Mouse (Mus musculus): ENCODE results near the gene Mcrip2.

The Mcrip2 gene

DNA sequence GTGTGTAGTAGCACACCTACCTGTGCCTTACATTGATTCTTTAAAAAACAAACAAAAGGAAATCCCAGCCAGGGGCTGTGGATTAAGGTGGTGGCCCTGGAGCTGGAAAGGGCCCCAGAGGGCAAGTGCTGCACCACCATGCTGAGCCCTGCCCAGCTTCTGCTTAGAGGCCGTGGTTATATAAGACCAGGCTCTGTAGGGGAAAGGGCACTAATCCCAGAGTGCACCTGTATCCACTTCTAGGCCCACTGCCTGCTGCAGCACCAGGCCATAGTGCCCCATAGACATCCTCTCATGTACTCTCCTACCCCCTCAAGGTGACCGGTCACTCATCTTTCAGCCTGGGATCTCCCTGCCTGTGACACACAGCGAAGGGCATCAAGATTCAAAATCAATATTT, 2.4 kb downstream of the Mcrip2 start:
- DNase-seq (ENCODE audit: extremely low spot score, low spot score), result no peak

DNA sequence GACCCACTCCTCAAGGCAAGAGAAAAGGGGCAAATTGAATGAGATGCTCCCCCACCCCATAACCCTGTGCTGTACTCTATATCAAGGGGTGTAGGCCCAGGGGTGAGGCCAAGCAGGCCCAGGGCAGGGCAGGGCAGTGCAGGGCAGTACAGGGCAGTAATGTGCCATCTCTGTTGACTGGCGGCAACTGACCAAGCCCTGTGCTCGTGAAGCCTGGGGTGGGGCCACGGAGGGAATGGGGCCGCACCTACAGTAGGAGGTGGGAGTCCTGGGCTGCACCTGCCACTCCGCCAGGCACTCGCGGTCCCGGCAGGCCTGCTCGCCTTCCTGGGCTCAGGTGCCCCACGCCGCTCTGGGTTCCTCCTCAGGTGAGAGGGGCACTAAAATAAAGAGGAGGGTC, 3.3 kb downstream of the Mcrip2 start:
- no peak for DNase-seq (ENCODE audit: extremely low spot score, low spot score)

DNA sequence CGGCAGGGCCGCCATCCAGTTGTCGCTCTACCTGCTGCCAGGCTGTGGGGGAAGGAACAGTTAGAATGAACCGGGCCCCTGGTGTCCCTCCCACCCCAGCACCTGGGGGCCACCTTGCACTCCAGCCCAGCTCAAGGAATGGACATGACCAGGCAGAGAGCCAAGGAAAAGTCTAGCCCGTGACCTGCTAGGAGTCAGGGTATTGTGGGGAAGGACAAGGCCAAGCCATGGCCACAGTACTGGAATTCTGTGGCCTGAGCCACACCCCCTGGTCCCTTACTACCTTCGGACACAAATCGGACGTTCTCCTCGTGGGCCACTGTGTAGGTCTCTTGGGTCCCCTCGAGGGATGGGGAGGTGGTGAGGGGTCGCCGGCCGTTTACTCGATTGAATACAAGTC, 4.3 kb downstream of the Mcrip2 start:
- no peak for DNase-seq (ENCODE audit: extremely low spot score, low spot score)

DNA sequence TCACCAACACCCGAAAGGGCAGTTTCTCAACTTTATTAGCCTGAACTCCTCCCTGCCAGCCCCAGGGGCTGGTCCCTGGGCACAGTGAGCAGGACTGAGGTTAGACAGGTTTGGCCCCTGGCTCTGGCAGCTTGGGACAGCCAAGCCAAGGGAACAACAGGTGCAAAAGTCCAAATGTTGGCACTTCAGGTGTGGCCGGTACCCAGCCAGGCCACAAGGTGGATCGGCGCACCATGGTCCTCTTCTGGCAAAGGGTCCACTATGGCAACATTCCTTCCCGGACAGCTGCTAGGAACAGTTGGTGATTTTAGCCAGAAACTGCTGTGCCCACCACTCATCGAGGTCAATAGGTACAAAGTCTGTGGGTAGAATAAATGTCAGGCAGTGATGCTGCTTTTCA, 4.9 kb downstream of the Mcrip2 start:
- DNase-seq (ENCODE audit: extremely low spot score, low spot score), result no peak

DNA sequence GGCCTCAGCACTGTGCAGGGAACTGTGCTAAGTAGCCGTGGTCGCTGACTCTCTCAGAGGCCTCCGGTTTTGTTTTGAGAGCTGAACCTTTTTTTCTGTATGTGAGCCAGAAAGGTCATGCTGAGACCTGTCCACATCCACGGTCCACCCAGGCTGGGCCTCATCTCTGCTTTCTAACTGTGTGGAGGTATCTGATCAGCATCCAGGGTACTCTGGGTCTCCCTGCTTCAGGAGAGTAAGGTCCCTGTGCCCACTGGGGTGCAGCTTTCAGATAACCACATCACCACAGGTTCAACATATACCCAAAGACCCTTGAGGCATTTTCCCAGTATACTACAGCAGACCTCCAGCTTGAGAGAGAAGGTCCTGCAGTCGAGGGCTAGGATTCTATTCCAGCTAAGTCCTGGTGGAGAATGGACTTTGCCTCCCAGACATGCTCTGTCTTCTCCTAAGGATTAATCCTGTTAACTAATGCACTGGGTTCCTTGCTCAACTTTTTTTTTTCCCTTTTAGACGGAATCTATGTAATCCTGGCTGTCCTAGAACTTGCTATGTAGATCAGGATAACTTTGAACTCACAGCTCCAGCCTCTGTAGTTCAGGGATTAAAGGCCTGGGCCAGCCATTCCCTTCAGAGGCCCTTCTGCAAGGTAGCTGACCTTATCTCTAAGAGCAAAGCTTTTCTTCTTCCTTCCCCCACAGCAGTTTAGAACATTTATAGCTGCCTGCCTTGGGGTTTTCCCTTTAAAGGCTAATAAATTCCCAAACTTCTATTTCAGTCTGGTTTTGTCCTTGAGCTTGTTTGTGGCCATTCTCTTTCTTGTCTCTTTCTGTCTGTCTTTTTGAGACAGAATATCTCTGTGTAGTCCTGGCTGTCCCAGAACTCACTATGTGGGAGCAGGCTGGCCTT, 6.6 kb downstream of the Mcrip2 start:
- no peak for DNase-seq (ENCODE audit: extremely low spot score, low spot score)

DNA sequence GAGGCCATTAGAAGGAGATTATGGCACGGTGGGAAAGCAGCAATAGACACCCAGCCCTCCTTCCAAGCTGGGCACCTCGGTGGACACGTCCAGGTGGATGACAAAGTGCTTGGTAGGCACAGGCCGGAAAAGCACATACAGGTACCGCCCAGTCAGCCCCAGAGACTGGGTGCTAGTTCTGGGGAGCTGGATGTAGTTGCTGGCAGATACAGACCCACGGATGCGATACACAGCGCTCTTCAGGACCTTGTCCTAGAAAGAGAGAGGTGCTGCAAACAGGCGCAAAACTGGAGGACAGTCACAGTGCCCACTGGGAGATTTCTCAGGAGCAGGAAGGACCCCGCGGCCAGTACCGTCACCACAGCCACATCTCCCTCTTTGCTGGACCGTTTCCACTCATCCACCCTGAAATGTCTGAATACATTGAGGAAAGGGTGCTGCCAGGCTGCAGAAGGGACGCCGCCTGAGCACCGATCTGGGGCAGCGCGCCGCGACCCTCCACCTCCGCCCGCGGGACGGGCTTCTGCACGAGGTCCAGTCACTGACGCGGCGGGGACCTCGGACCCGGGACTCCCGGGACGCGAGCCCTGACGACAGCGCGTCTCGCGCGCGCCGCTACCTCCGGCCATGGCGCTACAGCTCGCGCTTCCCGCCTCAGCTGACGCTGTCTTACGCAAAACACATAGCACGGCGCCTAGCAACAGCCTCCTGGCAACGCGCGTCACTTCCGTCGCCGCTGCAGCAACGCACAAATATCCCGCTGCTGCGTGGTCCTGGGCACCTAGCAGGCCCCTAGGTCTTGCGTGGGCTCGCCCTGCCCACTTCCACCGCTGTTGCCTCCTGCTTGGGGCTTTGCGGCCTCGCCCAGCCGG, 7.5 kb downstream of the Mcrip2 start, which contains the start of gene Wdr90:
Gene Wdr90, minus strand, starts transcription at position 670 of the 872 bp plus-strand sequence.
- peak; percentile 91 for DNase-seq (ENCODE audit: extremely low spot score, low spot score)

DNA sequence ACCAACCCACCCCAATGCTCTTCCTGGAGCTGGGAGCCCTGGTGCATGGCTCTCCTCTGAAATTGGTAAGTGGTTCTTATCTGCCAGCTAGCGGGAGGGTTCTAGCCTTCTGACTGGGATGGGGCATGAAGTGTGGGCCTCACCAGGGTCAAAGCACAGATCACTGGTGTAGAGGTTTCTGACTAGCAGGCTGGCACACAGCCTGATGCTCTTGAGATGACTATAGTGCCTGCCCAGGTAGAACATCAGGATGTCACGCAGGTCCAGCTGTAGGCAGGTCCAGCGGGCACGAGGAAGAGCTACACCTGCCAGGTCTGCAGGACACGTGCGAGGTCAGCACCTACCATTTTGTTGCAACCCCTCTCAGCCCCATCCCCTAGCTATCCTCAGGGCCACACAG, 8.3 kb downstream of the Mcrip2 start:
- no peak for DNase-seq (ENCODE audit: extremely low spot score, low spot score)

DNA sequence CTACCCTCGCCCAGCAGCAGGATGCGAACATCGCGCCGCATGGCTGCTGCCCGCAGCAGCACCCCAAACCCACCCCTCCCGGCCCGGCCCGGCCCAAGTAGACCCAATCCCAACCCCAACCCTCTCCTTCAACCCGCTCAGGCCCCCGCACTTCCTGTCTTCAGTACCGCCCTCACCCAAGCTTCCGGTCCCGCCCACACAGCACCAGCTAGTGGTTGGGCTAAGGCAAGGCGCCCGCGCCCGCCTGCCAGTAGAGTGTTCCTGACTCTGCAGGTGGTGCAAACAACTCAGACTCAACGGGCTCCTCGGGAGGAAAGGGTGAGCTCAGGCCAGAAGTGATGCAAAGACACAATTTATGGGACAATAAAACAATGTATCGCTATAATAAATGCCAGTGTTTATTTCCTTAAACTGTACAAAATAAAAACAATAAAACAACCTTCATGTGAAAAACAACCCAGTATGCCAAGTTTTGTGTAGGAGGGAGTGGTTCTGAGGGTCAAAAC, 24.1 kb downstream of the Mcrip2 start, which contains the start of gene Rhot2:
Gene Rhot2, minus strand, starts transcription at position 456 of the 506 bp plus-strand sequence.
- DNase-seq (ENCODE audit: extremely low spot score, low spot score), result peak; percentile 94

DNA sequence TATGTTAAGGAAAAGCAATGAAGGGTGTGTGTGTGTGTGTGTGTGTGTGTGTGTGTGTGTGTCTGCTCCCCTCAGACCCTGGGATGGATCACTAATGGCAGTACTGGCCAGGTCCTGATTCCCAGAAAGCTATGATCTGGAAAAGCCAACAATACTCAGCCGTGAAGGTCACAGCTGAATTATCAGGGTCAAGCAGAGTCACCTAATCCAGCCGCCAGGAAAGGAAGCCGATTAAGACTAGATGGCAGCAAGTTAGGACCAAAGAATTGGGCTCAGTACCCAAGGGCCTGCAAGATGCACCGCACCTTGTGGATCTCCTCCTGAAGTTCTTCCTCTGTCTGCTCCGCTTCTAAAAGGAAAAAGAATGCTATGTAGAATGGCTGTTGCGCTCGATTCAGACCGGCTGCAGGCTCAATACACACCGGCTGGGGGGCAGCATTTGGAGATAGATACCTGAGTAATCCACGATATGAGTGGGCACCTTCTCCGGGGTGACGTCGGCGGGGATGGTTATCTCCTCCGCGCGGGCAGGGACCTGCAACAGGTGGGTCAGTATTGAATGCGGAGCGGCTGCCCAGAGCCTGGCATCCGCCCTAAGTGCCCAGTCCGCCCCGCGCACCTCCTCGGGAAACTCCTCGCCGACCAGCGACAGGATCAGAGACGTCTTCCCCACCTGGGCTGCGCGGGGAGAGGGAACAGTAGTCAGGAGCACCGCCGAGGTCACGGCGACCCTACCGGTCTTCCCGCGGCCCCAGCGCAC, 24.7 kb downstream of the Mcrip2 start:
- no peak for DNase-seq (ENCODE audit: extremely low spot score, low spot score)

DNA sequence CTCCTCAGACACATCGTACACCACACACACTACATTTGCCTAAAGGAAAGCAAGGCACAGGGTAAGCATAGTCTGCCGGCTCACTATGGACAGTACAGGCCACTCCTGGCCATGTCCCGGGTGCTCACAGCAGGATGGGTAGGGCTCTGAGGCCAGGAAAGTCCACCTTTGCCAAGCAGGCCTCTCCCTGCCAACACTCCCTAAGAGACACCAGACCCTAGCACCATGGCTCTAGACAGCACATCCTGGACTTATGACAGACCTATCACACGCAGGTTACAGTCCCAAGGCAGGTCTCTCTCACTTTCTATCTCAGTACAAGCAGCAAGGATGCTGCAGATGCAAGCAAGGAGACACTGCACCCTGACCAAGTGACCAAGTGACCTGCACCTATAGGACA, 25.4 kb downstream of the Mcrip2 start:
- DNase-seq (ENCODE audit: extremely low spot score, low spot score), result no peak

DNA sequence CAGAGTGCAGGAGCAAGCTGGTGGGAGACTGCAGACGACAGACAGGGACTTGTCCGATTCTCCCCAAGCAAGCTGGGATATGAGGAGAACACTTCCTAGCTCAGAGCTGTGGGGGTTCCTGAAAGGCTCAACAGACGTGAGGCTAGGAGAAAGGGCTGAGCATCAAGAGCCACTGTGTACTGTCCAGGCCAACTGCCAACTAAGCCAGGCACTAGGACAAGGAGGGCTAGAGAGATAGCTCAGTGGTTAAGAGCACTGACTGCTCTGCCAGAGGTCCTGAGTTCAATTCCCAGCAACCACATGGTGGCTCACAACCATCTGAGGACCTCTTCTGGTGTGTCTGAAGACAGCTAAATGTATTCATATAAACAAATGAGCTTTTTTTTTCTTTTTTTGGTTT, 26.1 kb downstream of the Mcrip2 start:
- no peak for DNase-seq (ENCODE audit: extremely low spot score, low spot score)

DNA sequence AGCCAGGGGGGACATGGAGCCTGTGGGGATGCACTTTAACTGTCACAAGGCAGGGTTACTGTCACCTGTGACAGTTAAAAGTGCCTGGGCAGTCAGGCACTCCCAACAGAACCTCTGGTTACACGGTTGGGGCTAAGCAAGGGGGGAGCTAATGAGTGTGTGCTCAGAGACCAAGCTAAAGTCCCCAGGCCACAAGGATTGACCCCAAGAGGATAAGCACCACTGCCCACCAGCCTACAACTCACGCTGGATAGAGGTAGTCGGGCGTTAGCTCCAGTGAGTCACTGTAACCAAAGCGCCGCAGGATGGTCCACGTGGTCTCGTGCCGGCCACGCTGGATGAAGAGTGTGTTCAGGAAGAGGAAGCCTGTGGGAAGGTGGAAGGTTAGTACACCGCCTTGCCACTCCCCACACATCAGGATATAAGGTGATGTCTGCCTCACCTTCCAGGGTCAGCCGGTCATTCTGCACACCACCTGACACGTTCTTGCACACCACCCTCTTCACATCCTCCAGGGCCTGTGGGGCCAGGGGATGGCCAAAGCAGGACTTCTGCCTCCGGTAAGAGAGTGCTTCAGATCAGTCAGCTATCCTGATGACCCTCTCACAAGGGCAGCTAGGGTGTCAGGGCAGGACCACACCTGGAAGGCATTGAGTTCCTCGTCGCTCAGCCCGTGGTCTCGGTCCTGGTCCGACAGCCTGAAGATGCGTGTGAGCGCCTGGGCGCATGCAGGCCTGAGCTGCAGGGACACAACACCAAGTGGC, 27.3 kb downstream of the Mcrip2 start, which contains the start of gene Gm20683:
Gene Gm20683, minus strand, starts transcription at position 647 of the 764 bp plus-strand sequence.
- no peak for DNase-seq (ENCODE audit: extremely low spot score, low spot score)

DNA sequence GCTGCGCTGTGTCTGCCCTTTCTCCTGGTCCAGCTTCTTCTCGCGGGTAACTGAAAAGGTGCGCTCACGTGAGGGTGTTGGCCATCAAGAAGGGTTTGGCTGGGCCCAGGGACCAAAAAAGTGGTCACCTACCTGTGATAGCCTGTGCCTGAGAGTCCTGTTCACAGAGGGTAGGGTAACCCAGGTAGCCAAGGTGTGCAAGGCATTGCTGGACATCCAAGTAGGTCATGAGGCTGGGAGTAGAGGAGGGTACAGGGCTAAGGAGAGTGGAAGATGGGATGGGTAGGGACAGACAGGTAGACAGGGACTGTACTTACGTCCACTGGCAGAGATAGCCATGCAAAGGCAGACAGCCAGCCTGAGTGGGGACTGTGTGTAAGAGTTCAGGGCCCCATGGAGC, 28.0 kb downstream of the Mcrip2 start:
- DNase-seq (ENCODE audit: extremely low spot score, low spot score), result no peak

DNA sequence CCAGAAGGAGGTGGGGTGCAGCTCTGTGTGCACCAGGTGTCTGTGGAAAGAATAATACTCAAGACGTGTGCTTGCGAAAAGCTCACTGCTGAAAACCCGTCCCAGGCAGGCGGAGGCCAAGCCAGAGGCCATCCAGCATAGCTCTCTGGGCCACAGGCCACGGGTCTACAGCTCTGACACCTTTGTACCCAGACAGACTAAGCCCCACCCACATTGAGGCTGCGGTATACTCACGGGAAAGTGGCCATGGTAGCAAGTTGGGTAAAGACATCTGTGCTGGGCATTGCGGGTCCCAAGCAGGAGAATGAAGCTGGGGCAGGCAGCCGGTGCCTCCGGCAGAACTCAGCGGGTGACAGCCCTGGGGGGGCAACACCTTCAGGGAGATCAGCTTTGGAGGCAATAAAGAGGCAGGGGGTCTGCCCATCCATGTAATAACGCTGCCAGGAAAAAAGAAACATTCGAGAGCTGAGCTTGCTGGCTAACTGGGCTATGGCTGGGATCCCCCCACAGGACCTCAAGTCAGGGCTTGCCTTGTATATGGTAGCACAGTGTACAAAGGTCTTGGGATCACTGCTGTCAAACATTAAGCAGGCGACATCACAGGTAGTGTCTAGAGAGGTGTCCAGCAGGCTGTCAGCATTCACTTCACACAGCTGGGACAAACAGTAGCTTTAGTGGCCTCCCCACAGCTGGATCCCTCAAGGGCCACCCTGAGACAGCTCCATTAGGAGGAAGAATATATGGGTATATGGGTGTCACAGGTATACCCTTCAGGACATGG, 28.9 kb downstream of the Mcrip2 start:
- no peak for DNase-seq (ENCODE audit: extremely low spot score, low spot score)

DNA sequence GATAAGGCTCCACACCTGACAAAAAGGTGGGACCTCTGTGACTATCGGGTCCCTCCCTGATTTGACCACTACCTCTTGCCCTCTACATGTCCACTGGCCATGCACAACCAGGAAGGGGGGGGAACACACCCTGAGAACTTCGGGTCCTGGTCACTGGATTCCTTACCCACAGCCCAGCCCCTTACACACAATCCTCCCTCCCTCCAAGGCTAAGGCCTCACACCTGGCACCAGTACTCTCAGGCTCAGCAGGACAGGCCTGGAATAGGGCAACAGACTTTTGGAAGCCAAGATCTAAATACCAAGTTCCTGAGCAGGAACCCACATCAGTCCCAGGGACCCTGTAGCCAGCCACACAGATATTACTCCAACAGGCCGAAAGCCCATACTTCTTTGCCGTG, 29.7 kb downstream of the Mcrip2 start:
- no peak for DNase-seq (ENCODE audit: extremely low spot score, low spot score)

DNA sequence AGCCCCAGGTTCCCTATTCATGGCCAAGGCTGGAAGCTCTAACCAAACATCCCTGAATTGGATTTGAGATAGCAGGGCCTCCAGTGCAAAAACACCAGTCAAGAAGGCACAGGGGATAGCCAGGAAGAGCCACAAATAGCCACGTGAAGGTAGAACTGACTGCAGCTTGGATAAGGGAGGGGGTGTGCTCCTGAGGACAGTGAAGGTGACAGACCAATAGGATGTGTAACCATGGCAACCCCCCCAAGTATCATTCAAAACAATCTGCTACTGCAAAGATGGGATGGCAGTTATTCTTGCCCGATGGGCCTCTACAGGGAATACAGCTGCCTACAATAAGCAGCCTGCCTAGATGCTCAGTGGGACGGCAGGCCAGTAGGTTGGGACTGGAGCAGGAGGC, 31.0 kb downstream of the Mcrip2 start:
- DNase-seq (ENCODE audit: extremely low spot score, low spot score), result no peak

DNA sequence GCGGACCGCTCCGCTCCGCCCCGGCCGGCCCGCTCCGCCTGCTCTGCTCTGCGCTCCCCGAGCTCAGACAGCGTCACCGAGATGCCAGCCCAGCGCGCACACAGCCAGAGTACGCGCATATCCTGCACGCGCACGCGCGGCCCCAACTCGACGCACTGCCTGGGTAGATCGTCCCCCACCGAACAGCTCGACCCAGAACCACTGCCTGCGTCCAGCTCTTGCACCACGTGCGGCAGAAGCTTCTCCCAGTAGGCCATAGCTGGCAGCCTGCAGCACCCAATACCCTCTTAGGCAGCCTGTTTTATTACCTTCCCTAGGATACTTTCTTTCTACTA, 31.5 kb downstream of the Mcrip2 start, which contains the start of gene Rhbdl1:
Gene Rhbdl1, minus strand, starts transcription at position 220 of the 335 bp plus-strand sequence.
- DNase-seq (ENCODE audit: extremely low spot score, low spot score), result peak; percentile 61

DNA sequence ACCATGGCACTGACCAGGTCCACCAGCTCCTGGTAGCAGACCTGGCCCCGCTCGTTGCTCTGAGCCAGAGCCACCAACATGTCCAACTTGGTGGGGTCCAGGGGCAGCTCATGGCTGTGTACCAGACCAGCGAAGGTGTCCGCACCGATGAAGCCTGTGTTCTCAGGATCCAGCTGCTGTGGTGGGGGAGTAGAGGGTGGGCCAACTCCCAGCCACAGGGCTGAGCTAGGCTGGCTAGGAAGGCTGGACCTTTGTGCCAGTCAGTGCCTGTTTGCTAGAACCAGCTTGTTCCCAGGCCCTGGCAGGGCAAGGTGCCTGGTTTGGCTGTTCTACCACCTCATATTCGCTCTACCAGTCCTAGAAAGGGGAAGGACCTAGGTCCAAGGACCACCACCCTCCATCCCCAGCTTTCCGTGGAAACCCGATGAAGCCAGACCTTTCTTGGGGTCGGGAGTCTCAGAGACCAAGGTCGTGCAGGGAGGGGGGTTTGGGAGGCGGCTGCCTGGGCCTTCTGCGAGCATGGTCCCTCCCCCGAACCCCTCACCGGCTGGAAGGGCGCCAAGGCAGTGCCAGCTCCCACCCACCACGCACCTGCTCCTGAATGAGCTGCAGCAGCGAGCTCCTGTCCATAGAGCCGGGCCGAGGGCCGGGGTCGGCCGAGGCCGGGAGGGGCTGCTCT, 32.0 kb downstream of the Mcrip2 start:
- DNase-seq (ENCODE audit: extremely low spot score, low spot score), result peak; percentile 35

DNA sequence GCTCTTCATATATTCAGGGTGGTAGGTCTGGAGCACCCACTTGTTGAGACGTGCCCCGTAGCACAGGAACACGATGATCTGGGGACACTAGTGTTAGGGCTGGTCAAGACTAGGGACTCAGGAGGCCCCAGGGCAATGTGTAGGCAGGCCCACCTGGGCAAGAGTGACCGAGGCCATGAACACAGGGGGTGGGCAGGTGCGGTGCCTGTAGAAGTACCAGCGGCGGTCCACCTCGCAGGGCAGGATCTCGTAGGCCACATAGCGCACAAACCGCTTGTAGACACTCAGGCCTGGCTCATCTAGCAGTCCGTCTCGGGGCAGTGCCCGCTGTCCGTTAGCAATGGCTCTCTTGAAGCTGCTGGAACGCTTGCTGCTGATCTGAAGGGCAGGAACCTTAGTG, 32.7 kb downstream of the Mcrip2 start:
- DNase-seq (ENCODE audit: extremely low spot score, low spot score), result no peak
